Mouse (Mus musculus): ENCODE data around the gene Moap1. TPM values are rescaled to one million over a fixed set of nuclear protein-coding genes. Genes with fewer than 3 reads are reported as not detected.

Moap1 gene
- 33.9 and 36.2 TPM in 2 replicates for polyA plus RNA-seq (2014; fragmentation: Nextera tagmentation; extraction: Ambion mirVana)

DNA sequence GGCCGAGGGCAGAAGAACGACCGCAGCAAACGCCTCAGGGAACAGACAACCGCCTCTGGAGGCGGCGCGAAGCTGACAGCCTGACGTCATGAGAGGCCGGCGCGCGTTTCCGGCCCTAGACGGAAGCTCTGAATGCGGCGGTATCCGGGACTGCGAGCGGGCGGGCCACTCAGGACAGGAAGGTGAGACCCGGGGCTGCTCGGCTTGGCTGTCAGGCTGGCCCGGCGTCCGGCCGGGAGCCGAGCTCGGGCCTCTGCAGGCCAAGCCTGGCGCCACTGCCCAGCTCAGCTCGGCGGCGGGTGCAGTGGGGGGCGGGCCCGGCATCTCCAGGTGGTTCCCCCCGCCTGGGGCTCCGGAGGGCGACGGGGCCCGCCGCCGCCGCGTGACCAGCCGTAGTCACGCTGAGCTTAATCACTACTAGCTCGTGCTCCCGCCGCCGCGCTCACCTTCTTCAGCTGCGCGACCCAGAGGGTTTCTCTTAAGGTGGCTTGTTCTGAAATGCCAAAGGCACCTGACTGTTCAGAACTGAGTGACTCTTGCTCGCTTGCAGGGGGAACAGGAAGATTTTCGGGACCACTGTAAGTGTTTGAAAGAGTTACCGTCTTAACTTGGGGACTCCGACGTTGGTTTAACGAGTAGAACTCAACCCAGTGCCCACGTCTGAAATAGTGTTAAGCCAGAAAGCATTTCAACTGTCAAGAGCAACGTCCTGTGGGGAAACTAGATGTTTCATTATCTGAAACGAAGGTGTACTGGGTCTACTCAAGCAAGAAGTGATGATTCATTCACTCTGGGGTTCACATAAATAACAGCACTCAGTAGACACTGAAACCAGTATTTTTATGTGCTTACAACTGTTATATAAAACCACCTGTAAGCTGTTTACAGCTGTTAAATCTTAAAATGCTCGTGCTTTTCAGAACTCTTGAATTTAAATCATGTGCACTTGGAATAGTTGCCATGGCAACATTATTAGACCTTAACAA lies at the start of gene Moap1, which contains the start of gene Tmem251:
Gene Moap1 (minus strand): TSS at position 73 of the 986 bp plus-strand sequence.
Gene Tmem251 (plus strand): TSS at position 174 of the 986 bp plus-strand sequence.
- Histone ChIP-seq H3K9me3 (ENCODE audit: control insufficient read depth, low read length) (no peaks in the 10 kb centered on the region), H3K27me3 (ENCODE audit: control insufficient read depth, insufficient read depth, low read length) (no peaks in the 10 kb centered on the region), H3K27ac (replicated peaks; ENCODE audit: low read depth, low read length) (peak within 1 kb of the TSS; percentile 65), H3K4me1 (ENCODE audit: control insufficient read depth, insufficient read depth, low read length) (peaks cover 6% of the 10 kb centered on the region), H3K4me3 (ENCODE audit: low read depth, low read length) (peak within 1 kb of the TSS; percentile 74), H3K4me2 (ENCODE audit: low read depth, severe bottlenecking) (peak within 1 kb of the TSS; percentile 85), H3K36me3 (ENCODE audit: control insufficient read depth, insufficient read depth, low read length) (no peaks in the 10 kb centered on the region), H3K9ac (ENCODE audit: low read length) (peak within 1 kb of the TSS; percentile 81)
- ATAC-seq (ENCODE audit: insufficient number of reproducible peaks, low FRiP score, low TSS enrichment, low read depth) (peak; percentile 95), DNase-seq (ENCODE audit: low spot score) (peak; percentile 92)
- under 1% methylated on average over 54 of the region's 63 CpGs for WGBS

DNA sequence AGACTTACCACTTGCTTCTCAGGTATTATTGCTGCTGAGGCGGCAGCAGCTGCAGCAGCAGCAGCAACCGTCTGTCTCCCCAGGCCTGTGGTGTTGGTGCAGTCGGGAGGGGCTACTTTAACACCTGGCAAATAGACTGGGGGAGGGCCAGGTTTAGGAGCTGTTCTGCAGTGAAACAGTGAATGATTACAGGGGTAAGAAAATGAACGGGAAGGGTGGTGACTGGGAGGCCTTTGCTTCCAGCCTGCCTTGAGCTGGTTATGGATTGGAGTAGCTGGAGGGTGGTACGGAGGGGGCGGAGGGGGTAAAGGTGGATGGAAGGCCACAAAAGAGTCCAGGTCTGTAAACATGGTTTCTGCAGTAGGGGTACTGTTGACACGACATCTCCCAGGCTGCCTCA lies 44.5 kb upstream of the Moap1 start:
- 82% methylated on average over 7 of the region's 7 CpGs for WGBS
- DNase-seq (ENCODE audit: low spot score) (no peak), ATAC-seq (ENCODE audit: insufficient number of reproducible peaks, low FRiP score, low TSS enrichment, low read depth) (no peak)
- no peaks in the 10 kb centered on the region for H3K27me3 ChIP-seq (ENCODE audit: control insufficient read depth, insufficient read depth, low read length)
- no peaks in the 10 kb centered on the region for H3K9me3 ChIP-seq (ENCODE audit: control insufficient read depth, low read length)
- no peak overlapping the region for H3K27ac ChIP-seq (replicated peaks; ENCODE audit: low read depth, low read length)
- peaks cover 21% of the 10 kb centered on the region for H3K36me3 ChIP-seq (ENCODE audit: control insufficient read depth, insufficient read depth, low read length)
- H3K4me3 ChIP-seq (ENCODE audit: low read depth, low read length), result no peak overlapping the region
- H3K9ac ChIP-seq (ENCODE audit: low read length), result no peak overlapping the region
- no peaks in the 10 kb centered on the region for H3K4me1 ChIP-seq (ENCODE audit: control insufficient read depth, insufficient read depth, low read length)
- no peak overlapping the region for H3K4me2 ChIP-seq (ENCODE audit: low read depth, severe bottlenecking)

DNA sequence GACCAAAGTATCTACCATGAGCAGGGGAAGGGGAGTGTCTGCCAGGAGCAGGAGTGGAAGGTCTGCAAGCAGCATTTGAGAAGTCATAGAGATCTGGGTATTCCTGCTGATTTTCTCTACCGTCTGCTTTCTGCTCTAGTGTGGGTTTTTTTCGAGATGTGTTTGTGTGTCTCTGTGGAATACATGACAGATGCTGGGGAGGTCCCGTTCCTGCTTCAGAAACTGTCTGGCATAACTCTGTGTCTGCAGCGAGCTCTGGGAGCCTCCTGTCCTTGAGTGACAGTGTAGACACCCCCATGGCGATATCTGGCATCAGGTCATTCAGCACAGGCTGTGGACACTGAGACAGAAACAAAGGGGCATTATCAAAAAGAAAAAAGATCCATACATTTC lies 42.1 kb upstream of the Moap1 start:
- no peak overlapping the region for H3K4me3 ChIP-seq (ENCODE audit: low read depth, low read length)
- H3K4me1 ChIP-seq (ENCODE audit: control insufficient read depth, insufficient read depth, low read length), result no peaks in the 10 kb centered on the region
- H3K27me3 ChIP-seq (ENCODE audit: control insufficient read depth, insufficient read depth, low read length), result no peaks in the 10 kb centered on the region
- ATAC-seq (ENCODE audit: insufficient number of reproducible peaks, low FRiP score, low TSS enrichment, low read depth) (no peak), DNase-seq (ENCODE audit: low spot score) (no peak)
- H3K4me2 ChIP-seq (ENCODE audit: low read depth, severe bottlenecking), result no peak overlapping the region
- H3K36me3 ChIP-seq (ENCODE audit: control insufficient read depth, insufficient read depth, low read length), result peaks cover 16% of the 10 kb centered on the region
- no peak overlapping the region for H3K9ac ChIP-seq (ENCODE audit: low read length)
- 93% methylated on average over 5 of the region's 5 CpGs for WGBS
- H3K27ac ChIP-seq (replicated peaks; ENCODE audit: low read depth, low read length), result no peak overlapping the region
- H3K9me3 ChIP-seq (ENCODE audit: control insufficient read depth, low read length), result no peaks in the 10 kb centered on the region

DNA sequence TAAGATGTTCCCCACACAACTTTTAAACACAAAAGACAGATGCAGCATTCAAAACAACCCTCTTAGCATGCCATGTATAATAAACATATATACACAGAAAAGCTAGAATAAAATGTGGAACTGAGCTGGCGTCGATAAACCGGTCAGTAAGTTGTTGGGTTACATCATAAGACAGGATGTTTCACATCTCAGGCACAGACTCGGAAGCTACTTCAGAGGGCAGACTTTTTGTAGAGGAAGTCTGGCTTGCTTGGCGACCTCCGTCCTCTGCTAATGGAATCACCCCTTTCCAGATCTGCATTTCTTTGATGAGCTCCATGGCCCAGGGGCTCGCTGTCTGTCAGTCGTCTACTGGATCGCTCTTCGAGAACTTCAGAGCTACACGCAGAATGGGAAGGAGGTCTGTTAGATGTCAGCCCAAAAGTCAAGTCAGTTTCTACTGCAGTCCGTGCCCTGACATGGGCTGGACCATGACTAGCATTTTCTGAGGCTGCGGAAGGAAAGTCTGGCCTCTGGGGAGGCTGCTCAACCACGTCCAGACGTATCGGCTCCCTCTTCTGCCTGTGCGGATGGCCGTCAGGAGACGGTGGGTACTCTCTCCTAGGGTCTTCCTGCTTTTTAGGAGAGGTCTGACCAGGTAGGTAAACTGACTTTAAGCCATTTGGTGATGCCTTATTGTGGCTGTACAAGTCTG lies 41.6 kb upstream of the Moap1 start:
- WGBS, result 86% methylated on average over 19 of the region's 19 CpGs
- DNase-seq (ENCODE audit: low spot score) (no peak), ATAC-seq (ENCODE audit: insufficient number of reproducible peaks, low FRiP score, low TSS enrichment, low read depth) (no peak)
- H3K27ac ChIP-seq (replicated peaks; ENCODE audit: low read depth, low read length), result no peak overlapping the region
- peaks cover 16% of the 10 kb centered on the region for H3K36me3 ChIP-seq (ENCODE audit: control insufficient read depth, insufficient read depth, low read length)
- H3K4me3 ChIP-seq (ENCODE audit: low read depth, low read length), result no peak overlapping the region
- no peaks in the 10 kb centered on the region for H3K27me3 ChIP-seq (ENCODE audit: control insufficient read depth, insufficient read depth, low read length)
- no peaks in the 10 kb centered on the region for H3K4me1 ChIP-seq (ENCODE audit: control insufficient read depth, insufficient read depth, low read length)
- H3K9me3 ChIP-seq (ENCODE audit: control insufficient read depth, low read length), result no peaks in the 10 kb centered on the region
- no peak overlapping the region for H3K4me2 ChIP-seq (ENCODE audit: low read depth, severe bottlenecking)
- no peak overlapping the region for H3K9ac ChIP-seq (ENCODE audit: low read length)

DNA sequence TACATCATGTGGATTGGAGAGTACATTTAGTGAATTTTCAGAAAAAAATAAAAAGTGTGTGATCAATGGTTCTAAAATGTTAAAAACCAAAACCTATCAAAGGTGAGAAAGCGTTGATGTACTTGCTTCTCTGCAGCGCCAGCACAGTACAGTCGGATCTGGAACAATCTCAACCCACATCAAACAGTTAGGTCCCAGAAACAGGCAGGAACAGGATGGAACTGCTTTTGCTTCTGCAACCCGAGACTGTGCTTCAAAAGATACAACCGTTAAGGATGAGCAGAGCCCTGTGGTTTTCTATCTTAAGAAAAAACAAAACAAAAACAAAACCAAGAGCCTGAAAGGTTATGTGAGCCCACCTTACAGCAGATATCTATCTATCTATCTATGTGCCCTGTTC lies 39.4 kb upstream of the Moap1 start:
- no peak overlapping the region for H3K4me3 ChIP-seq (ENCODE audit: low read depth, low read length)
- no peak overlapping the region for H3K9ac ChIP-seq (ENCODE audit: low read length)
- no peak for ATAC-seq (ENCODE audit: insufficient number of reproducible peaks, low FRiP score, low TSS enrichment, low read depth)
- H3K4me1 ChIP-seq (ENCODE audit: control insufficient read depth, insufficient read depth, low read length), result no peaks in the 10 kb centered on the region
- H3K27ac ChIP-seq (replicated peaks; ENCODE audit: low read depth, low read length), result no peak overlapping the region
- 91% methylated on average over 5 of the region's 5 CpGs for WGBS
- H3K27me3 ChIP-seq (ENCODE audit: control insufficient read depth, insufficient read depth, low read length), result no peaks in the 10 kb centered on the region
- H3K9me3 ChIP-seq (ENCODE audit: control insufficient read depth, low read length), result no peaks in the 10 kb centered on the region
- DNase-seq (ENCODE audit: low spot score), result no peak
- H3K36me3 ChIP-seq (ENCODE audit: control insufficient read depth, insufficient read depth, low read length), result peaks cover 9% of the 10 kb centered on the region
- H3K4me2 ChIP-seq (ENCODE audit: low read depth, severe bottlenecking), result no peak overlapping the region

DNA sequence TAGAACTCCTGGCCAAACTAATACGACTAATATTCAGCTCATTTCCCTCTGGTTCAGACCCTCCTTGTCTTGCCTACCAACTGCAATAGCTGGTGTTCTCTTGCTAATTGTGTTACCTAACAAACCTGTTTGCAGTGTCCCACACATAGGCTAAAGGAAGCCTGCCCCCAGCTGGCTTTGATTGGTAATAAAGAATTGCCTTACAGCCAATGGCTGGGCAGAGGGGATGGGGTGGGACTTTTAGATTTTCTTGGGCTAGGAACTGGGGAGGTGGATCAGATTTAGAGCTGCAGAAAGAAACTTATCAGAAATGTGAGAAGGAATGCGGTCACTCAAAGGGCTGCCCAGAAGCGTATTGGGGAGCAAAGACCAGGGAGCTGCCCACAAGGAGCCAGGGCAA lies 36.0 kb upstream of the Moap1 start:
- H3K36me3 ChIP-seq (ENCODE audit: control insufficient read depth, insufficient read depth, low read length), result peaks cover 8% of the 10 kb centered on the region; the same call in 1 of the 2 replicates
- 47% methylated on average over 3 of the region's 3 CpGs for WGBS
- no peaks in the 10 kb centered on the region for H3K27me3 ChIP-seq (ENCODE audit: control insufficient read depth, insufficient read depth, low read length)
- no peak overlapping the region for H3K4me2 ChIP-seq (ENCODE audit: low read depth, severe bottlenecking)
- ATAC-seq (ENCODE audit: insufficient number of reproducible peaks, low FRiP score, low TSS enrichment, low read depth) (no peak), DNase-seq (ENCODE audit: low spot score) (no peak)
- no peaks in the 10 kb centered on the region for H3K4me1 ChIP-seq (ENCODE audit: control insufficient read depth, insufficient read depth, low read length)
- H3K27ac ChIP-seq (replicated peaks; ENCODE audit: low read depth, low read length), result no peak overlapping the region
- H3K9me3 ChIP-seq (ENCODE audit: control insufficient read depth, low read length), result no peaks in the 10 kb centered on the region
- no peak overlapping the region for H3K9ac ChIP-seq (ENCODE audit: low read length)
- H3K4me3 ChIP-seq (ENCODE audit: low read depth, low read length), result no peak overlapping the region

DNA sequence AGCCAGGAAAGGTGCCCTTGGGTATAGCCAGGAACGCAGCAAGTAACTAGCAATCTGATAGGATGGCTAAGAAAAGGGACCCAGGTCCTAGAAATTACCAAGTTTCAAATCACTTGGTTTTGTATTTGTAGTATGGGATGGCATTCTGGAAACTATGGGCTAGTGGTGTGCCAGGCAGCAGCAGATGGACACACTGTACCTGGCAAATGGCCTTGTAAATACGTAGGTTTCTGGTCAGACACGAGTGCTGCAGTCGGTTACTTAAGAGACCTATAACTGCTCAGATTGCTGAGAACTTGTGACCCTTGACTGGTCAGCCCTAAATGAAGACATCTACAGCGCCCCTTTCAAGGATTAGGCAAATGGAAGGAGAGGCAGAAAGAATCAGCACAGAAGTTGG lies 34.7 kb upstream of the Moap1 start:
- no peak for ATAC-seq (ENCODE audit: insufficient number of reproducible peaks, low FRiP score, low TSS enrichment, low read depth)

DNA sequence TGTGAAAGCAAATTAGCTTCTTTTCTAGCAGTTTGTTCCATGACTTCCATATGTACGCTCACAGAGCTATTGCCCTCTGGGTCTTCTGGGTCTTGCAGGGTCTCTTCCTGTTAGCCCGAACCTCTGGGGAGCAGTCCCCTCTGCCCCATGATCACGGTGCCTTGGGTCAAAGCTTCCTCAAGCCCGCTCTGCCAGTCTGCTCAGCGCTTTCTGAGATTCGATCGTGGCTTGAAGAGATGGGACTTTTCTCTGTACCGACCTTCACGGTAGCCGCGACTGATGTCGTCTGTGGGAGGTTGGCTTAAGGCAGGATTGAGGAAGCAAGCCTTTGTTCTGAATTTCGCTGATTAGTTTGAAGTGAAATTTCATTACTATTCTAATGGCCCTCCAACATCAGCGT lies 32.6 kb upstream of the Moap1 start:
- Histone ChIP-seq H3K36me3 (ENCODE audit: control insufficient read depth, insufficient read depth, low read length) (peaks cover 15% of the 10 kb centered on the region), H3K9ac (ENCODE audit: low read length) (no peak overlapping the region), H3K27me3 (ENCODE audit: control insufficient read depth, insufficient read depth, low read length) (no peaks in the 10 kb centered on the region), H3K4me1 (ENCODE audit: control insufficient read depth, insufficient read depth, low read length) (no peaks in the 10 kb centered on the region), H3K4me2 (ENCODE audit: low read depth, severe bottlenecking) (no peak overlapping the region), H3K4me3 (ENCODE audit: low read depth, low read length) (no peak overlapping the region), H3K27ac (replicated peaks; ENCODE audit: low read depth, low read length) (no peak overlapping the region), H3K9me3 (ENCODE audit: control insufficient read depth, low read length) (no peaks in the 10 kb centered on the region)
- WGBS, result 92% methylated on average over 14 of the region's 14 CpGs
- DNase-seq (ENCODE audit: low spot score) (no peak), ATAC-seq (ENCODE audit: insufficient number of reproducible peaks, low FRiP score, low TSS enrichment, low read depth) (no peak)

More for the DNA sequence above, 34.7 kb upstream of the Moap1 start:
- DNase-seq (ENCODE audit: low spot score), result no peak
- Histone ChIP-seq H3K4me2 (ENCODE audit: low read depth, severe bottlenecking) (no peak overlapping the region), H3K36me3 (ENCODE audit: control insufficient read depth, insufficient read depth, low read length) (peaks cover 6% of the 10 kb centered on the region; the same call in 1 of the 2 replicates), H3K27me3 (ENCODE audit: control insufficient read depth, insufficient read depth, low read length) (no peaks in the 10 kb centered on the region), H3K4me3 (ENCODE audit: low read depth, low read length) (no peak overlapping the region), H3K9ac (ENCODE audit: low read length) (no peak overlapping the region), H3K27ac (replicated peaks; ENCODE audit: low read depth, low read length) (no peak overlapping the region), H3K4me1 (ENCODE audit: control insufficient read depth, insufficient read depth, low read length) (no peaks in the 10 kb centered on the region), H3K9me3 (ENCODE audit: control insufficient read depth, low read length) (no peaks in the 10 kb centered on the region)
- WGBS, result 85% methylated on average over 5 of the region's 5 CpGs

Data from limb, embryonic 11.5 days (tissue).